Mouse (Mus musculus): ENCODE measurements around the gene Eef1a1. TPM values are rescaled to one million over a fixed set of nuclear protein-coding genes. Genes with fewer than 3 reads are reported as not detected.

Eef1a1 gene
- total RNA-seq, 2 experiments from 2014 or later, result 4,076 to 4,543 TPM

Small RNA genes within 50 kb of the gene (microRNA-seq; reads per million reads assigned to microRNA genes)
- 0 reads per million in 2 experiments for gene Gm26377

Other genes with a start within 250 kb of the Eef1a1 start
- not detected for gene Gm3776, start 232.0 kb downstream of the Eef1a1 start, total RNA-seq (2021)
- not detected for gene Gm10639, start 199.2 kb downstream of the Eef1a1 start, total RNA-seq (2021)
- not detected for gene Omt2a, start 174.4 kb downstream of the Eef1a1 start, total RNA-seq (2021)
- gene Omt2b, start 161.6 kb downstream of the Eef1a1 start, total RNA-seq (2021), result not detected
- not detected for gene Gsta2, start 133.4 kb downstream of the Eef1a1 start, total RNA-seq (2021)
- not detected for gene Dppa5a, start 121.0 kb downstream of the Eef1a1 start, total RNA-seq (2021)
- gene Ooep, start 110.4 kb downstream of the Eef1a1 start, total RNA-seq (2021), result under 1 TPM; 0.16 to 0.71 TPM
- gene Ddx43, start 93.4 kb downstream of the Eef1a1 start, total RNA-seq (2021), result under 1 TPM in 1 of 2 experiments, not detected in 1; 0.16 TPM
- under 1 TPM; 0.94 to 0.96 TPM for gene Cgas, start 45.9 kb downstream of the Eef1a1 start, total RNA-seq (2021)
- 10 to 100 TPM; 20.4 to 22.9 TPM for gene Mto1, start 40.9 kb downstream of the Eef1a1 start, total RNA-seq (2021)
- 1 to 10 TPM; 1.4 to 1.5 TPM for gene Gm17324, start 40.4 kb downstream of the Eef1a1 start, total RNA-seq (2021)
- gene Slc17a5, start 98.9 kb upstream of the Eef1a1 start, total RNA-seq (2021), result 10 to 100 TPM; 13.4 to 16.2 TPM
- gene Cd109, start 126.4 kb upstream of the Eef1a1 start, total RNA-seq (2021), result 1 to 10 TPM; 5.2 to 5.3 TPM

Measured in layer of hippocampus, postnatal 10 days (tissue).